ENCODE assay signal across 9 mouse cellular contexts in genomic region chr2:26500027-26500598, GRCm38 (mm10). TPM values are rescaled to one million over a fixed set of nuclear protein-coding genes. Genes with fewer than 3 reads are reported as not detected.
DNase-seq lines count a peak whose midpoint lies in the region; ATAC-seq lines count a peak whose summit lies in the region.
"Had no signal": no experiment of that assay in that cellular context is flagged by ENCODE, and none has a peak within 500 bp of the region (broad histone marks: within the 10 kb centered on the region; RNA-seq: fewer than 3 reads in every experiment).

No protein-coding gene starts in this region.

- peaks cover 32% of the 10 kb centered on the region for H3K27me3 ChIP-seq in heart, embryonic 14.5 days (ENCODE audit: control insufficient read depth, insufficient read depth, low read length)
- no peaks in the 10 kb centered on the region for H3K27me3 ChIP-seq in embryonic facial prominence, embryonic 11.5 days (ENCODE audit: control insufficient read depth, insufficient read depth, low read length)
- no peaks in the 10 kb centered on the region for H3K27me3 ChIP-seq in hindbrain, embryonic 16.5 days (replicated peaks; ENCODE audit: control insufficient read depth, insufficient read depth, low read length)

- peak overlapping the region; percentile 88 for H3K9ac ChIP-seq in heart, embryonic 14.5 days (ENCODE audit: low read length)
- no peak overlapping the region for H3K9ac ChIP-seq in embryonic facial prominence, embryonic 11.5 days (replicated peaks; ENCODE audit: low read length)
- peak overlapping the region; percentile 30; the same call in 1 of the 2 replicates for H3K9ac ChIP-seq in hindbrain, embryonic 16.5 days (ENCODE audit: low read depth, low read length)

- H3K9me3 ChIP-seq in heart, embryonic 14.5 days (ENCODE audit: control insufficient read depth, low read length): no peaks in the 10 kb centered on the region
- no peaks in the 10 kb centered on the region for H3K9me3 ChIP-seq in embryonic facial prominence, embryonic 11.5 days (replicated peaks; ENCODE audit: control insufficient read depth, low read length)
- no peaks in the 10 kb centered on the region for H3K9me3 ChIP-seq in hindbrain, embryonic 16.5 days (ENCODE audit: control insufficient read depth, low read length)

- H3K4me1 ChIP-seq in heart, embryonic 14.5 days (ENCODE audit: control insufficient read depth in 2 of 2, insufficient read depth in 2 of 2, low read length in 2 of 2): peaks cover 36 to 50% of the 10 kb centered on the region in 2 experiments
- peaks cover 15% of the 10 kb centered on the region for H3K4me1 ChIP-seq in embryonic facial prominence, embryonic 11.5 days (ENCODE audit: control insufficient read depth, insufficient read depth, low read length)
- H3K4me1 ChIP-seq in hindbrain, embryonic 16.5 days (ENCODE audit: control insufficient read depth, insufficient read depth, low read depth, low read length): peaks cover 73% of the 10 kb centered on the region

- H3K27ac ChIP-seq in heart, embryonic 14.5 days (replicated peaks in 1 of 2; ENCODE audit: control insufficient read depth in 1 of 2, insufficient read depth in 1 of 2, low read depth in 2 of 2, low read length in 2 of 2): peak overlapping the region; percentile 41 to 86
- H3K27ac ChIP-seq in embryonic facial prominence, embryonic 11.5 days (replicated peaks; ENCODE audit: low read depth, low read length): 0 out of 2 replicates have a peak overlapping the region, but pooled peaks have one; percentile 31
- H3K27ac ChIP-seq in hindbrain, embryonic 16.5 days (ENCODE audit: low read depth, low read length): peak overlapping the region; percentile 87

- ATAC-seq in heart, embryonic 14.5 days (ENCODE audit: insufficient number of reproducible peaks, insufficient read depth, low FRiP score, low read depth): no peak
- no peak for ATAC-seq in embryonic facial prominence, embryonic 11.5 days (replicated peaks; ENCODE audit: insufficient number of reproducible peaks, low FRiP score, low TSS enrichment, low read depth)
- peak; percentile 48 for ATAC-seq in hindbrain, embryonic 16.5 days

- DNase-seq in heart, adult 9 months (ENCODE audit: low spot score in 2 of 2): no peak
- no peak for DNase-seq in embryonic facial prominence, embryonic 11.5 days (ENCODE audit: low spot score)
- DNase-seq in lung, postnatal 10 days: peak; percentile 65
- DNase-seq in adrenal gland, postnatal 25 days: no peak
- no peak for DNase-seq in adrenal gland, postnatal 14 days
- no peak for DNase-seq in urinary bladder, postnatal 4 days (ENCODE audit: low spot score in 2 of 2)

- peak overlapping the region; percentile 87 for H3K4me2 ChIP-seq in heart, embryonic 14.5 days (ENCODE audit: low read length)
- no peak overlapping the region for H3K4me2 ChIP-seq in embryonic facial prominence, embryonic 11.5 days (ENCODE audit: low read depth, low read length)
- peak overlapping the region; percentile 66 for H3K4me2 ChIP-seq in hindbrain, embryonic 16.5 days (ENCODE audit: low read length)

- peaks cover 9% of the 10 kb centered on the region for H3K36me3 ChIP-seq in heart, embryonic 14.5 days (ENCODE audit: control insufficient read depth, insufficient read depth, low read length)
- H3K36me3 ChIP-seq in embryonic facial prominence, embryonic 11.5 days (replicated peaks; ENCODE audit: control insufficient read depth, insufficient read depth, low read depth, low read length): no peaks in the 10 kb centered on the region
- H3K36me3 ChIP-seq in hindbrain, embryonic 16.5 days (ENCODE audit: control insufficient read depth, insufficient read depth, low read length): no peaks in the 10 kb centered on the region

- peak overlapping the region in 1 of 2 experiments; percentile 72; a peak in 2 of 4 replicates for H3K4me3 ChIP-seq in heart, embryonic 14.5 days (ENCODE audit: control insufficient read depth in 1 of 2, insufficient read depth in 1 of 2, low read depth in 1 of 2, low read length in 2 of 2)
- no peak overlapping the region for H3K4me3 ChIP-seq in embryonic facial prominence, embryonic 11.5 days (ENCODE audit: low read depth, low read length)
- no peak overlapping the region for H3K4me3 ChIP-seq in hindbrain, embryonic 16.5 days (ENCODE audit: low read length)

- 69% methylated on average over 4 of the region's 4 CpGs for WGBS in heart, embryonic 14.5 days
- WGBS in embryonic facial prominence, embryonic 11.5 days: 49% methylated on average over 4 of the region's 4 CpGs
- 29% methylated on average over 4 of the region's 4 CpGs for WGBS in hindbrain, embryonic 16.5 days

RNA-seq across cellular contexts. Expression of gene Notch1, which starts 16.4 kb away (rescaled TPM):
- 21.2 and 21.6 TPM in 2 replicates for polyA plus RNA-seq in heart, embryonic 14.5 days (2014; fragmentation: Nextera tagmentation; extraction: Ambion mirVana)
- polyA plus RNA-seq in embryonic facial prominence, embryonic 11.5 days (2014; fragmentation: Nextera tagmentation; extraction: Ambion mirVana): 17.2 and 17.7 TPM in 2 replicates
- polyA plus RNA-seq in hindbrain, embryonic 16.5 days (2015; fragmentation: Nextera tagmentation; extraction: Ambion mirVana): 13.3 and 15.1 TPM in 2 replicates
- 17.7 and 24.8 TPM in 2 replicates for total RNA-seq in adrenal gland, postnatal 25 days (2021)
- total RNA-seq in adrenal gland, postnatal 14 days (2021): 27.5 and 35.7 TPM in 2 replicates
- total RNA-seq: MEL had no signal

RNA-seq across cellular contexts. Expression of gene Sec16a, which starts 55.1 kb away (rescaled TPM):
- 19.4 TPM in 2 replicates for polyA plus RNA-seq in heart, embryonic 14.5 days (2014; fragmentation: Nextera tagmentation; extraction: Ambion mirVana)
- 30.4 and 33.3 TPM in 2 replicates for polyA plus RNA-seq in embryonic facial prominence, embryonic 11.5 days (2014; fragmentation: Nextera tagmentation; extraction: Ambion mirVana)
- polyA plus RNA-seq in hindbrain, embryonic 16.5 days (2015; fragmentation: Nextera tagmentation; extraction: Ambion mirVana): 15.4 and 19.3 TPM in 2 replicates
- total RNA-seq in adrenal gland, postnatal 25 days (2021): 62.7 and 63.4 TPM in 2 replicates
- 50.1 and 54.6 TPM in 2 replicates for total RNA-seq in adrenal gland, postnatal 14 days (2021)

Comparison
In these comparisons a context has a peak if more than half of its experiments do, and no peak if none do; other contexts are left out.
1. H3K27ac ChIP-seq: peak in every context shown above with its lines; median percentile 87 in hindbrain, embryonic 16.5 days; 64 in heart, embryonic 14.5 days; 31 in embryonic facial prominence, embryonic 11.5 days.